Mouse (Mus musculus) hindbrain, embryonic 16.5 days (tissue): ENCODE measurements around the gene Entpd1. TPM values are rescaled to one million over a fixed set of nuclear protein-coding genes. Genes with fewer than 3 reads are reported as not detected.

Experiments
- ATAC-seq: fragments of 200-750 bp; cut with Nextera tagmentation; 2 replicates; pipeline ENCODE4 v1.8.0; 2017; ENCODE audit warnings: moderate TSS enrichment, moderate library complexity
- H3K27ac ChIP-seq: fragments of 300-500 bp; sonication (generic); 2 replicates; pipeline ENCODE4 v1.5.1; 2014; ENCODE audit warnings: low read depth, mild to moderate bottlenecking, control low read depth, low read length, moderate library complexity
- H3K27me3 ChIP-seq: fragments of 300-500 bp; sonication (generic); replicated peaks from 2 replicates; pipeline ENCODE4 v1.6.1; 2014; ENCODE audit warnings: low read length; ENCODE audit not compliant: control insufficient read depth, insufficient read depth
- H3K36me3 ChIP-seq: fragments of 300-500 bp; sonication (generic); 2 replicates; pipeline ENCODE4 v1.6.1; 2014; ENCODE audit warnings: mild to moderate bottlenecking, low read length, moderate library complexity, mixed read lengths; ENCODE audit not compliant: control insufficient read depth, insufficient read depth
- H3K4me1 ChIP-seq: fragments of 300-500 bp; sonication (generic); 2 replicates; pipeline ENCODE4 v1.6.1; 2014; ENCODE audit warnings: low read depth, low read length; ENCODE audit not compliant: control insufficient read depth, insufficient read depth
- H3K4me2 ChIP-seq: fragments of 300-500 bp; sonication (generic); 2 replicates; pipeline ENCODE4 v1.6.1; 2014; ENCODE audit warnings: mild to moderate bottlenecking, low read length, control low read depth, moderate library complexity
- H3K4me3 ChIP-seq: fragments of 300-500 bp; sonication (generic); 2 replicates; pipeline ENCODE4 v1.5.1; 2014; ENCODE audit warnings: mild to moderate bottlenecking, low read length, control low read depth, moderate library complexity
- H3K9ac ChIP-seq: fragments of 300-500 bp; sonication (generic); 2 replicates; pipeline ENCODE4 v1.6.1; 2014; ENCODE audit warnings: low read depth, mild to moderate bottlenecking, control low read depth, low read length, moderate library complexity
- H3K9me3 ChIP-seq: fragments of 300-500 bp; sonication (generic); 2 replicates; pipeline ENCODE4 v1.6.1; 2014; ENCODE audit warnings: mild to moderate bottlenecking, low read length, moderate library complexity; ENCODE audit not compliant: control insufficient read depth
- WGBS: fragments of 180-500 bp; shearing (Covaris S2); extraction: QIAGEN DNeasy Blood & Tissue Kit; methylation state at CpG from one replicate; pipeline ENCODE4 v1.1.7; 2014; 5-methylcytosine and 5-hydroxymethylcytosine counted together
- polyA plus RNA-seq: library from polyadenylated mRNA; unstranded; fragments of >200 nt; fragmentation: Nextera tagmentation; extraction: Ambion mirVana; gene quantifications from 2 replicates; pipeline ENCODE4 v1.2.1, GENCODE M21; 2015

Entpd1 gene
- polyA plus RNA-seq, result 7.7 and 8.1 TPM in 2 replicates

DNA sequence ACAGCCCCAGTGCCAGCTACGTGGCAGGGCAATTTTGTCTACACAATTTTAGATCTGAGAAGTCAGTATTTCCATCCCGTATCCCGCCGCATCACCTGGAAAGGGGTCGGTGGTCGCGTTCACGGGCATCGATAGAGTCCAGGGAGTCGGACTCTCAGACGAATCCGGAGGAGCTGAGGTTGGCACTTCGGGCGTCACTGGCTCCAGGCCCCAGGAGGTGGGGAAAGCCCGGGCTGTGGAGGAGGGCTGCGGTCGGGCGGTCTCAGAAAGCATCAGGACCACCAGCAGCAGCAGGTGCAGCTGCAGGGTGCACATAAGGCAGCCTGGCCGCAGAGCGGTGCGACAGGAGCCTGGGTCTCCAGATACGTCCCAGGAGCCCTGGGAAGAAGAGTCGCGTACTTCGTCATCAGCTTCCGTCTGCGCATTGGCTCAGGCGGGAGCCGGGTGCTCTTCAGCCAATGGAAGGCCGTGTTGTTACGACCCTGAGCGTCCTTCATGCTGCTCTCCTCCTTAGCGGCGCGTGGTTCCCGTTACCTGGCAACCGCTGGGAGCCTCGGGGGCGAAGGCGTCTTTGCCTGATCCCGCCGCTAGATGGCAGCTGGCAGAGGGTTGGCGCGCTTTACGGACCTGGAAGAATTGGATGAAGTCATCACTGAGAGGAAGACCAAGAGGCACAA lies at the start of gene Entpd1, which contains the start of gene Tctn3:
Entpd1 (plus strand) TSS at position 537 of the 677 bp plus-strand sequence.
Tctn3 (minus strand) TSS at position 404 of the 677 bp plus-strand sequence.
- peak within 1 kb of the TSS; percentile 78 for H3K4me3 ChIP-seq
- H3K36me3 ChIP-seq, result peaks cover 12% of the 10 kb centered on the region
- no peaks in the 10 kb centered on the region for H3K27me3 ChIP-seq
- H3K4me2 ChIP-seq, result peak within 1 kb of the TSS; percentile 92
- no peaks in the 10 kb centered on the region for H3K9me3 ChIP-seq
- H3K27ac ChIP-seq, result peak within 1 kb of the TSS; percentile 74
- peak; percentile 100 for ATAC-seq
- peaks cover 8% of the 10 kb centered on the region for H3K4me1 ChIP-seq
- peak within 1 kb of the TSS; percentile 76 for H3K9ac ChIP-seq
- under 1% methylated on average over 45 of the region's 45 CpGs for WGBS

DNA sequence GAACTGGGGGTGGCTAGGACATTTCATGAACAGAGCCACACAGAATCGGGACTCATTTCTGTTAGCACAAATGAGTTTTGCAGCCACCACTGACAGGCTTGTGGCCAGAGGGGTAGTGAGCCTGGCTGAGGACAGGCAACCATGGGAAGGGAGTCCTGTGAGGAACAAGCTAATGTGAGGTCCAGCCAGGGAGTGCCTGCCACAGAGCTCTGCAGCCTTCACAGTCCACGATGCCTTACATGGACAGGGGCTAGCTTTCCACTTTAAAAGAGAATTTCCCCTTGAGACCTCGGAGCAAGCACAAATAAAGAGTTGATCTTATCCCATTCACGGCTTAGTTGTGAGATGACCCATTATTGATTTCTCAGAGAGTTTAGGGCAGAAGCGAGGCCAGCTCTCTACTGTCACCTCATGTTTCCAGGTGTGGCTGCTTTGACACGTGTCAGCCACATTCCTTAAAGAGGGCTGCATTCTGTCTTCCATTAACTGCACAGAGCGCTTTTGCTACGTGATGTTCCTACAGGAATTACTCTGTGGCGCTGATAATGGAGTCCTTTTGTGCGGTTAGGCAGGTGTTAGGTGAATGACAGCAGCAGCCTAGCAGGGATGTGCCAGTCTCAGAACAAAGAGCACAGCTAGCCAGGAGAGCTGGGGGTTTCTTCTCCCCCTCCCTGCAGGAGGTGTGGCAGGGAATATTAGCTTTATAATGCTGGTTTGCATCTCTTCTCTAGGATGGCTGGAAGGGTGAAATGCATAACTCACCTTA lies 48.1 kb upstream of the Entpd1 start:
- H3K9me3 ChIP-seq, result no peaks in the 10 kb centered on the region
- no peaks in the 10 kb centered on the region for H3K4me1 ChIP-seq
- no peak for ATAC-seq
- 91% methylated on average over 10 of the region's 10 CpGs for WGBS
- no peak overlapping the region for H3K4me2 ChIP-seq
- H3K27ac ChIP-seq, result no peak overlapping the region
- no peak overlapping the region for H3K9ac ChIP-seq
- H3K27me3 ChIP-seq, result no peaks in the 10 kb centered on the region
- H3K4me3 ChIP-seq, result no peak overlapping the region
- peaks cover 49% of the 10 kb centered on the region for H3K36me3 ChIP-seq

DNA sequence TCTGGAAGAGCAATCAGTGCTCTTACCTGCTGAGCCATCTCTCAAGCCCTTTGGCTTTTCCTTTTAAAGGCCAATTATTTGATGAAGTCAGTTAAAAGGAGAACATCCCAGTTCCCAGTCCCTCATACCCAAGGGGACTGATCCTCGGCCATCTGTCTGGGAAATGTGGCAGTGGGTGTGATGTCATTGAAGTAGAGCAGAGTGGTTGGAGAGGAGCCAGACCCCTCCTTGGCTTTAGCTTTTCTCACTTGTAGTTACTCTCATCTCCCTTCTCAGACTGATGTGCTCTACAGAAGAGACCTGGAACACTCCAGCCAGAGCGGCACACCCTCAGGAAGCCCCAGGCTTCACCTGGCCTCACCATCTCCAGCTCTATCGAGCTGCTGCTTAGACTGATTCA lies 44.5 kb upstream of the Entpd1 start:
- Histone ChIP-seq H3K9me3 (peaks cover 6% of the 10 kb centered on the region), H3K27me3 (no peaks in the 10 kb centered on the region), H3K4me2 (no peak overlapping the region), H3K9ac (no peak overlapping the region), H3K27ac (no peak overlapping the region), H3K4me3 (no peak overlapping the region), H3K36me3 (peaks cover 73% of the 10 kb centered on the region), H3K4me1 (no peaks in the 10 kb centered on the region)
- ATAC-seq, result no peak
- 87% methylated on average over 3 of the region's 3 CpGs for WGBS

DNA sequence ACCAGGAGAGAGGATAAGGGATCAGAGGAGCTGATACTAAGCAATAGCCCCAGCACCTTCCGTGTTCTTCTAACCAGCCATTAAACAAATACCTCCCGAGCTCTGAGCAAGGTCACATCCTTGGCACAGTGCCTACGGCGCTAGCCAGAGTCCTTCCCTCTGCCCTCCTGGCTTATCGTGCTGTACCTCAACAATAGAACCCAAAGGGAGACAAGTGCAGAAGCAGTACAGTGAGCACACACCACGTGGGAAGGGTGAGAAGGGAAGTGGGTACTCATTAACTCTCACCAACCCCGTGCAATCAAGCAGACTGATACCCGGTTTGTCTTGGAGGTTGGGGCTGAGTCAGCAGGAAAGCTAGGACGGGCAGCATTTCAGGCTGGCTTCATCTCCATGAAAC lies 41.4 kb upstream of the Entpd1 start:
- Histone ChIP-seq H3K4me3 (no peak overlapping the region), H3K4me2 (no peak overlapping the region), H3K36me3 (peaks cover 78% of the 10 kb centered on the region), H3K9me3 (peaks cover 6% of the 10 kb centered on the region), H3K4me1 (no peaks in the 10 kb centered on the region), H3K9ac (no peak overlapping the region), H3K27me3 (no peaks in the 10 kb centered on the region), H3K27ac (no peak overlapping the region)
- 89% methylated on average over 9 of the region's 9 CpGs for WGBS
- ATAC-seq, result no peak

DNA sequence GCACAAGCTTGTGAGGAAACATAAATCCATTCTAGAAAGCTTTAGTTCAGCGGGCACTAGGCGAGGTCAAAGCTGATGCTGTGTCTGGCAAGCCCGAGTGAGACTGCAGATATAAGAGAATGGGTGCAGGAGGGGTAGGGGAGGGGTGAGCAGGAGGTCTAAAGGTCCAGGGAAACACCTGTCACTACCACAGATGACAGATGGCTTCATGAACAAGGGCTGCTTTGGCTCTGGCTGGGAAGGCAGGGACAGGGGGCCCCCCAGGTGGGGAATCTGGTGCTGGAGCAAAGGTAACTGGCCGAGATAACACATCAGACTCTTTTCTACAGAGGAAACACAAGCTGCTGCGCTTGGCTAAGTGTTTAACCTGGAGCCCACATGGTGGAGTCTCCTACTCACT lies 36.7 kb upstream of the Entpd1 start:
- H3K27ac ChIP-seq, result no peak overlapping the region
- 0 out of 2 replicates have a peak, but pooled peaks have one; percentile 24 for ATAC-seq
- peaks cover 60% of the 10 kb centered on the region for H3K36me3 ChIP-seq
- no peak overlapping the region for H3K4me2 ChIP-seq
- H3K27me3 ChIP-seq, result no peaks in the 10 kb centered on the region
- WGBS, result 79% methylated on average over 5 of the region's 5 CpGs
- H3K9me3 ChIP-seq, result 0 out of 2 replicates have a peak, but pooled peaks cover under 1% of the 10 kb centered on the region
- no peak overlapping the region for H3K4me3 ChIP-seq
- H3K4me1 ChIP-seq, result no peaks in the 10 kb centered on the region
- no peak overlapping the region for H3K9ac ChIP-seq

DNA sequence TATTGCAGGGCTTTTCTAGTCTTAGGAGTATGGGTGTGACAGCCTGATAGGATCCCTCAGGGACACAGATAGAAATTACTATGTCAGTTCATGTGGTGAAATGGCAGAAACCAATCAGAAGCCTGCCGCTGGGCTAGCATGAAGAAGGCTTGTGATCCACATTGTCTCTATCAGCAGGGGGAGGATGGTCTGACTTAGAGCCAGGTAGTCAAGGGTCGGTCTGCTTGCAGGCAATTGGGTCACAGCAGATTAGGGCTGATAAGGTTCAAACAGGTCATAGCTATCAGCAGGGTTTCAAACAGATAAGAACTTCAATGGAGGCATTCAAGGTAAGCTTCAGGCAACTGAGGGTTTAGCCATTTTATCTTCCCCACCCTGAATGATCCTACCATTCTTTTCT lies 31.3 kb upstream of the Entpd1 start:
- Histone ChIP-seq H3K4me3 (no peak overlapping the region), H3K4me1 (no peaks in the 10 kb centered on the region), H3K27ac (no peak overlapping the region), H3K4me2 (no peak overlapping the region), H3K36me3 (peaks cover 21% of the 10 kb centered on the region), H3K9ac (no peak overlapping the region), H3K27me3 (no peaks in the 10 kb centered on the region), H3K9me3 (no peaks in the 10 kb centered on the region)
- WGBS, result 85% methylated on average over 2 of the region's 2 CpGs
- no peak for ATAC-seq

DNA sequence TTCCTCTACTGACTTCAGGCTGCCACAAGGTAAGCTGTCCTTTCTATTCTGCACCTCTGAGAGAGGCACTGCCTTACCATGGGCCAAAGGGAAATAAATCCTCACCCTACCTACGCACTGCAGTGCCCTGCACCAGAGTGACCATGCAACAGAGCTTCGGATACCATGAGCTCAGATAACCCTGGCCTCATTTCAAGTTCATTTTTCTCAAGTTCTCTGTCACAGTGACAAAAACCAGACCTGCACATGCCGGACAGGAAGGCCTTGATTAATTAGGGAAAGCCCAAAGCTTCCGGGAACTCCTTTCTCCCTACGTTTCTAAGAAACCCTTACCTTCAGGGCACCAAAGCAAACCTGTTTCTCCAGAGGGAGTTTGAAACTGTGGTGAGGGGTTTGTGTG lies 30.5 kb upstream of the Entpd1 start:
- Histone ChIP-seq H3K9me3 (no peaks in the 10 kb centered on the region), H3K4me2 (no peak overlapping the region), H3K27ac (no peak overlapping the region), H3K27me3 (no peaks in the 10 kb centered on the region), H3K4me3 (no peak overlapping the region), H3K4me1 (peaks cover 2% of the 10 kb centered on the region), H3K9ac (no peak overlapping the region), H3K36me3 (peaks cover 17% of the 10 kb centered on the region)
- 85% methylated on average over 5 of the region's 5 CpGs for WGBS
- no peak for ATAC-seq

DNA sequence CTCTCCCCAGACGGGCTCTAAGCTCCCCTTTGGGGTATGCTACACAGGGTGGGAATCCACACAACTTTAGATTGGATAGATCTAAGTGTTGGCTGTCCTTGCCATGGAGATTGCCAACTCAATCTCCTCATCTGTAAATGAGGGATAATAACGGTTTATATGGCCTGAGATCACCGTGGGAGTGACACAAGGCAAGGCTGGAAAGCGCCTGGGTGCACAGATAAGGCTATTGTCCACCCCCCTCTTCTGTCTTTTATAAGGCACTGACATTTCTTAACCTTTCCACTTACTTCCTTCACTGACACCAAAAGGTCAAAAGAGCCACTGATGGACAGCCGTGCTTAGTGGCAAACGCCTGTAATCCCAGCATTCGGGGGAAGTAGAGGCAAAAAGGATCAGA lies 25.3 kb upstream of the Entpd1 start:
- Histone ChIP-seq H3K9ac (no peak overlapping the region), H3K27ac (no peak overlapping the region), H3K4me2 (peak overlapping the region; percentile 70), H3K9me3 (no peaks in the 10 kb centered on the region), H3K4me3 (peak overlapping the region; percentile 94), H3K4me1 (peaks cover 13% of the 10 kb centered on the region), H3K36me3 (0 out of 2 replicates have a peak, but pooled peaks cover 3% of the 10 kb centered on the region), H3K27me3 (no peaks in the 10 kb centered on the region)
- ATAC-seq, result no peak
- 62% methylated on average over 7 of the region's 7 CpGs for WGBS
